Mouse (Mus musculus) E14TG2a.4 (cell line): ENCODE data around the gene Galnt18.

ENCODE experiments used
- CTCF ChIP-seq: conservative IDR thresholded peaks from 2 replicates; pipeline ENCODE4 v1.5.1; 2014; ENCODE audit warnings: low read length
- NANOG ChIP-seq: IDR thresholded peaks from 2 replicates; pipeline ENCODE4 v1.6.1; 2014; ENCODE audit warnings: borderline replicate concordance, low read length, mixed read lengths

DNA sequence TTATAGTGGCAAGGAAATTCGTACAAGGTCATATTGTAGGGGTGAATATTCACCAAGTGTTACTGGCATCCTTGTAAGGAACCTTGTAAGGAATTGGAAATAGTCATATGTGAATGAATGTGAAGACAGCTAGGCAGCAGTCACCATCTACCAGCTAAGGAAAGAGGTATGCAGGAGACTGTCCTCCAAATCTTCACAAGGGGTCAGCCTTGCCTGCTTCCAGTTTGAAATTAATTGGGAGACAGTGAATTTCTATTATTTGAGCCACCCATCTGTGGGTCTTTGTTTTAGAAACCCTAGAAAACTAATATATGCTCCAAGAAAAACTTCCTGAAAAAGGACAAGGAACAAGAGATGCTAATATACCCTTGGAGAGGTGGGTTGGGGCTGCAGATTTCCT is 313.1 kb downstream of the Galnt18 start:
- TF ChIP-seq CTCF (no peak), NANOG (no peak)
